ENCODE assay signal across 8 mouse cellular contexts in genomic region chr1:62964291-62964690, GRCm38 (mm10).
DNase-seq lines count a peak whose midpoint lies in the region; ATAC-seq and TF ChIP-seq lines count a peak whose summit lies in the region.

No protein-coding gene starts in this region.

- H3K4me3 ChIP-seq in embryonic facial prominence, embryonic 15.5 days (replicated peaks): no peak overlapping the region
- no peak overlapping the region for H3K4me3 ChIP-seq in heart, embryonic 14.5 days (ENCODE audit: control insufficient read depth in 1 of 2, insufficient read depth in 1 of 2, low read depth in 1 of 2, low read length in 2 of 2)
- H3K4me3 ChIP-seq in liver, postnatal 0 days (ENCODE audit: low read depth, low read length): no peak overlapping the region

- no peaks in the 10 kb centered on the region for H3K4me1 ChIP-seq in embryonic facial prominence, embryonic 15.5 days
- H3K4me1 ChIP-seq in heart, embryonic 14.5 days (ENCODE audit: control insufficient read depth in 2 of 2, insufficient read depth in 2 of 2, low read length in 2 of 2): peaks cover 0 to 7% of the 10 kb centered on the region in 2 experiments; a peak in 2 of 4 replicates
- H3K4me1 ChIP-seq in liver, postnatal 0 days (ENCODE audit: insufficient read depth): no peaks in the 10 kb centered on the region

- no peak overlapping the region for H3K27ac ChIP-seq in embryonic facial prominence, embryonic 15.5 days (replicated peaks)
- no peak overlapping the region for H3K27ac ChIP-seq in heart, embryonic 14.5 days (replicated peaks in 1 of 2; ENCODE audit: control insufficient read depth in 1 of 2, insufficient read depth in 1 of 2, low read depth in 2 of 2, low read length in 2 of 2)
- no peak overlapping the region for H3K27ac ChIP-seq in liver, postnatal 0 days (ENCODE audit: low read depth)

- H3K9me3 ChIP-seq in embryonic facial prominence, embryonic 15.5 days (replicated peaks): no peaks in the 10 kb centered on the region
- no peaks in the 10 kb centered on the region for H3K9me3 ChIP-seq in heart, embryonic 14.5 days (ENCODE audit: control insufficient read depth, low read length)
- no peaks in the 10 kb centered on the region for H3K9me3 ChIP-seq in liver, postnatal 0 days (ENCODE audit: low read length)

- no peaks in the 10 kb centered on the region for H3K27me3 ChIP-seq in embryonic facial prominence, embryonic 15.5 days
- H3K27me3 ChIP-seq in heart, embryonic 14.5 days (ENCODE audit: control insufficient read depth, insufficient read depth, low read length): no peaks in the 10 kb centered on the region
- H3K27me3 ChIP-seq in liver, postnatal 0 days (ENCODE audit: insufficient read depth, low read length): no peaks in the 10 kb centered on the region

- peak; percentile 80 for TF ChIP-seq CTCF in liver, postnatal 0 days (IDR thresholded peaks at IDR 0.05; ENCODE audit: low read depth)

- no peak overlapping the region for H3K9ac ChIP-seq in embryonic facial prominence, embryonic 15.5 days
- no peak overlapping the region for H3K9ac ChIP-seq in heart, embryonic 14.5 days (ENCODE audit: low read length)
- H3K9ac ChIP-seq in liver, postnatal 0 days (replicated peaks): no peak overlapping the region

- no peak for TF ChIP-seq EP300 in liver, postnatal 0 days (IDR thresholded peaks at IDR 0.05; ENCODE audit: low read depth)

- peak; percentile 45 for DNase-seq in 416B (ENCODE audit: low read depth)
- DNase-seq in adrenal gland, postnatal 14 days: peak; percentile 81
- DNase-seq in kidney, postnatal 10 days: peak; percentile 80
- DNase-seq in liver, postnatal 0 days: peak; percentile 37
- peak; percentile 56 for DNase-seq in ovary, postnatal 36 days (ENCODE audit: low spot score)
- peak; percentile 26 for DNase-seq in urinary bladder, postnatal 10 days (ENCODE audit: low spot score)

- 14% methylated on average over 6 of the region's 6 CpGs for WGBS in embryonic facial prominence, embryonic 15.5 days
- 14% methylated on average over 6 of the region's 6 CpGs for WGBS in heart, embryonic 14.5 days
- WGBS in liver, postnatal 0 days (ENCODE audit: insufficient replicate concordance): 31% methylated on average over 6 of the region's 6 CpGs

- ATAC-seq in embryonic facial prominence, embryonic 15.5 days (ENCODE audit: insufficient number of reproducible peaks, low FRiP score, low TSS enrichment, low read depth): peak; percentile 81; the same call in 1 of the 2 replicates
- ATAC-seq in heart, embryonic 14.5 days (ENCODE audit: insufficient number of reproducible peaks, insufficient read depth, low FRiP score, low read depth): peak; percentile 71
- peak; percentile 48; the same call in 1 of the 2 replicates for ATAC-seq in liver, postnatal 0 days

- no peaks in the 10 kb centered on the region for H3K36me3 ChIP-seq in embryonic facial prominence, embryonic 15.5 days
- no peaks in the 10 kb centered on the region for H3K36me3 ChIP-seq in heart, embryonic 14.5 days (ENCODE audit: control insufficient read depth, insufficient read depth, low read length)
- H3K36me3 ChIP-seq in liver, postnatal 0 days (replicated peaks; ENCODE audit: insufficient read depth, low read length): no peaks in the 10 kb centered on the region

- no peak overlapping the region for H3K4me2 ChIP-seq in embryonic facial prominence, embryonic 15.5 days (replicated peaks)
- no peak overlapping the region for H3K4me2 ChIP-seq in heart, embryonic 14.5 days (ENCODE audit: low read length)
- H3K4me2 ChIP-seq in liver, postnatal 0 days (ENCODE audit: low read depth, low read length): no peak overlapping the region

Comparison
In these comparisons a context has a peak if more than half of its experiments do, and no peak if none do; other contexts are left out.
1. DNase-seq: peak in every context shown above with its lines; median percentile 81 in adrenal gland, postnatal 14 days; 80 in kidney, postnatal 10 days; 56 in ovary, postnatal 36 days; 45 in 416B; 37 in liver, postnatal 0 days; 26 in urinary bladder, postnatal 10 days.